Mouse (Mus musculus) kidney, embryonic 16.5 days (tissue): Measurements from ENCODE around the gene Htr1b. TPM values are rescaled to one million over a fixed set of nuclear protein-coding genes. Genes with fewer than 3 reads are reported as not detected.

Experiments
- ATAC-seq: fragments of 200-750 bp; cut with Nextera tagmentation; 2 replicates; pipeline ENCODE4 v1.8.0; 2017; ENCODE audit warnings: moderate TSS enrichment; ENCODE audit not compliant: low FRiP score, low TSS enrichment
- H3K27ac ChIP-seq: fragments of 300-500 bp; sonication (generic); 2 replicates; pipeline ENCODE4 v1.5.1; 2014; ENCODE audit warnings: low read length
- H3K27me3 ChIP-seq: fragments of 300-500 bp; sonication (generic); 2 replicates; pipeline ENCODE4 v1.6.1; 2014; ENCODE audit warnings: low read length, control low read depth, mixed read lengths; ENCODE audit not compliant: insufficient read depth
- H3K36me3 ChIP-seq: fragments of 300-500 bp; sonication (generic); 2 replicates; pipeline ENCODE4 v1.6.1; 2014; ENCODE audit warnings: low read length, control low read depth, mixed read lengths; ENCODE audit not compliant: insufficient read depth
- H3K4me1 ChIP-seq: fragments of 300-500 bp; sonication (generic); 2 replicates; pipeline ENCODE4 v1.6.1; 2014; ENCODE audit warnings: low read length, control low read depth, mixed read lengths; ENCODE audit not compliant: insufficient read depth
- H3K4me2 ChIP-seq: fragments of 300-500 bp; sonication (generic); replicated peaks from 2 replicates; pipeline ENCODE4 v1.6.1; 2014; ENCODE audit warnings: low read depth, low read length
- H3K4me3 ChIP-seq: fragments of 300-500 bp; sonication (generic); 2 replicates; pipeline ENCODE4 v1.5.1; 2014; ENCODE audit warnings: mild to moderate bottlenecking, low read length
- H3K9ac ChIP-seq: fragments of 300-500 bp; sonication (generic); replicated peaks from 2 replicates; pipeline ENCODE4 v1.6.1; 2014; ENCODE audit warnings: low read length
- H3K9me3 ChIP-seq: fragments of 300-500 bp; sonication (generic); 2 replicates; pipeline ENCODE4 v1.6.1; 2016; ENCODE audit warnings: low read length, control low read depth
- WGBS: fragments of 180-500 bp; shearing (Covaris S2); extraction: QIAGEN DNeasy Blood & Tissue Kit; methylation state at CpG from one replicate; pipeline ENCODE4 v1.1.7; 2014; 5-methylcytosine and 5-hydroxymethylcytosine counted together
- polyA plus RNA-seq: library from polyadenylated mRNA; unstranded; fragments of >200 nt; fragmentation: Nextera tagmentation; extraction: Ambion mirVana; gene quantifications from 2 replicates; pipeline ENCODE4 v1.2.1, GENCODE M21; 2015

Htr1b gene
- polyA plus RNA-seq, 1 experiment from 2014 or later = 0.26 TPM

- Histone ChIP-seq H3K4me3 (no peak overlapping the region), H3K27me3 (peaks cover 8% of the 10 kb centered on the region; the same call in 1 of the 2 replicates), H3K4me1 (no peaks in the 10 kb centered on the region), H3K4me2 (no peak overlapping the region), H3K36me3 (no peaks in the 10 kb centered on the region), H3K9ac (no peak overlapping the region), H3K9me3 (no peaks in the 10 kb centered on the region), H3K27ac (no peak overlapping the region)
- no peak for ATAC-seq
Observed at GRCm38 (mm10) chr9:81625898-81626297, 7.7 kb downstream of the Htr1b start.

- no peak overlapping the region for H3K9ac ChIP-seq
- H3K27ac ChIP-seq = no peak overlapping the region
- H3K4me2 ChIP-seq = no peak overlapping the region
- H3K4me3 ChIP-seq = no peak overlapping the region
- H3K4me1 ChIP-seq = no peaks in the 10 kb centered on the region
- H3K9me3 ChIP-seq = no peaks in the 10 kb centered on the region
- WGBS = 45% methylated on average over 5 of the region's 5 CpGs
- peaks cover under 1% of the 10 kb centered on the region; the same call in 1 of the 2 replicates for H3K27me3 ChIP-seq
- H3K36me3 ChIP-seq = no peaks in the 10 kb centered on the region
- no peak for ATAC-seq
Observed at GRCm38 (mm10) chr9:81622873-81623272, 10.8 kb downstream of the Htr1b start.

GRCm38 (mm10) chr9:81611022-81611421, 22.6 kb downstream of the Htr1b start:
- Histone ChIP-seq H3K4me1 (no peaks in the 10 kb centered on the region), H3K36me3 (no peaks in the 10 kb centered on the region), H3K4me3 (no peak overlapping the region), H3K27me3 (no peaks in the 10 kb centered on the region), H3K27ac (no peak overlapping the region), H3K4me2 (no peak overlapping the region), H3K9ac (no peak overlapping the region), H3K9me3 (no peaks in the 10 kb centered on the region)
- no peak for ATAC-seq
- 85% methylated on average over 4 of the region's 4 CpGs for WGBS

Other genes with a start within 250 kb of the Htr1b start
- 0.64 and 0.75 TPM in 2 replicates for gene Mei4, start 229.8 kb upstream of the Htr1b start, polyA plus RNA-seq